Mouse (Mus musculus) frontal cortex, postnatal 10 days (tissue): ENCODE measurements at regions not wholly inside any gene's neighbourhood (a gene's known extent, or its start where the extent isn't known, plus 50 kb on each side); places are given as distances from the start of the nearest gene placed in this dataset.

Experiments
- DNase-seq, 2 experiments: peaks; one replicate each; pipeline ENCODE4 v3.0.0; 2022; ENCODE audit warnings: low spot score in 2 of 2, mixed read lengths in 1 of 2

DNA sequence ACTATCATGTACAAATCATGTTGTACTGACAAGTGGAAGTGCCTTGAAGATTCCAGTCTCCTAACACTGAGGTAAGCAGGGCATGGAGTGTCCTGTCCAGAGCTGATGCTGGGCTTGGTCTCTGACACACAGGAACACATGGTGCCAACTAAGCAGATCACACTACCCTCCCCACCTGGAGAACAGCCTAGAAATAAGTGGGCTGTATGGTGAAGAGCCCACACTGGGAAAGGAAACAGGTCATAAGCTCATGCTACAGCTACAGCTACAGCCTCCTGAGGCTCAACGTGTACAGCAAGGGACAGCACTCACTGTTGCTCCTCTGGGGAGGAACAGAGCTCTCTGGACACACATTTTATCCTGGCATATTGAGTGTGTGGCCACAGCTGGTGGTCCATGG is 89.8 kb upstream of the Atp1a1 start:
- DNase-seq = no peak

DNA sequence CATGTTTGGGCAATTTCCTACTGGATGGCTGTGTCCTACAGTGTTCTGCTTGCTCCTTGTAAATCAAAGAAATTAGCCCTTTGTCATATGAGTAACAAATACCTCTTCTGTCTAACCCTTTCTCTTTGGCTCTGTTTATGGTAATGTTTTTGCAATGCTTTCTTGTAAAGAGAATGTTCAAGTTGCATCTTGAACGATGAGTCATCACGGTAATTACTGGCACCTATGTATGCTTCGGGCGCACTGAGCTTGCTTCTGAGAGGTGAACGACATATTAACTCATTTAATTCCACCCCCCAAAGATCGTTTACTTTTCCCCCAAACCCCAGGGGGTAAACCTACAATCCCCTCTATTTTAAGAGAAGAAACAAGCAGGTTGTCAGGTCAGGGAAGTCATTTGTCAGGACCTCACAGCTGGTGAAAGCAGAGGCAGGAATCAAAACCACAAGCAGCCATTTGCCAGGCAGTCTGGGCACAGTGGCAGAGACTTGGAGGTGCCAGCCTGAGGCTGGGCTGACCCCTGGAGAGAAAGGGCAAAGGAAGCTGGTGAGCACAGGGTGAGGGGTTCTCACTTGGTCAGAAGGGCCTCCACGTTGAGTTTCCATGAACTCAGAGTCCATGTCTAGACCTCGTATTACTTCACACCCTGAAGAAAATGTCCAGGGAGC is 87.6 kb upstream of the Atp1a1 start:
- DNase-seq = no peak

DNA sequence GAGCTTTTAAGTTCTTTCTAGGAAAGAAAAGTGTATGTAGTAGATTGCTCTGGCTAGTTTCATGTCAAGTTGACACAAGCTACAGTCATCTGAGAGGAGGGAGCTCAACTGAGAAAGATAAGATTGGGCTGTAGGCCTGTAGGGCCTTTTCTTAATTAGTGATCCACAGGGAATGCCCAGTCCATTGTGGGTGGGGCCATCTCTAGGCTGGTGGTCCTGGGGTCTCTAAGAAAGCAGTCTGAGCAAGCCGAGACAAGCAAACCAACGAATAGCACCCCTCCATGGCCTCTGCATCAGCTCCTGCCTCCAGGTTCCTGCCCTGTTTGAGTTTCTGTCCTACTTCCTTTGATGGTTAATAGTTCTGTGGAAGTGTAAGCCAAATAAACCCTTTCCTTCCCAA is 86.3 kb upstream of the Atp1a1 start:
- DNase-seq = no peak

DNA sequence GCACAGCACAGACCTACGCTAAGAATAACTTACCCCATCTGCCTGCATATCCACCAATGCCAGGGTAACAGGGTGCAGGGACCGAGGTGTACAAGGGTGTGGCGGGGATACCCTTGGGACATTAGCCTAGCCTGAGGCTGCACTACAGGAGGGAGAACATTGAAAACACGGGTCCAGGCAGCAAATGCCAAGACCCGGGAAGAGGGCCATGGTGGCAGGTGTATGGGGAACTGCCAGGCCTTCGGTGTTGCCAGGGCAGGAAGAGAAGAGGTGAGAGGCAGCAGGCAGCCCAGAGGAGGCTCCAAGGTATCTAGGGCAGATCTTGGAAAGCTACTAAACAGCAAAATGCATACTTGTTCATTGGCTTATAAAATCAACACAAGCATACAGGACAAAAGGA is 85.7 kb upstream of the Atp1a1 start:
- no peak for DNase-seq

- DNase-seq = no peak
These were observed 80.7 kb upstream of the Atp1a1 start for GRCm38 (mm10) chr3:101685203-101685602.

- no peak for DNase-seq
These were observed 68.5 kb upstream of the Atp1a1 start for GRCm38 (mm10) chr3:101672943-101673342.

DNA sequence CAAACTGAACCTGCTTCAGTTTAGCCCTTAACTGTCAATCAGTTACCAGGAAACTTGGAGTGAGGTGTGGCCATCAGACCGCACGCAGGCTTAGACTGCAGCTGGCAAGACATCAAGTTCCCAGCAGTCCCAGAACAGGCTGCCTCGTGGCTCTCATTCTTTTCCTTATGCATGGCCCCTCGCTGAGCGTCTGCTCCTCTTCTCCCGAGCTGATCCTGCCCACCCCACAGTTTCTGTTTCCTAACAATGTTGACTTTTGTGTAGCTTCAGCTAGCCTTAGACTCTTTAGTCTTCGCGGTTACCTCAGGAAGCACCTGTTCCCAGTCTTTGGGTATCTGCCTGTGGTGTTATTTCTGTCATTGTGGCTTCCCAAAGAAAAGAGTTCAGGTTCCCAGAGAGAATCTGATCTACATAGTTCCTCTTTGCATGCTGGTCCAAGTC is 66.1 kb upstream of the Atp1a1 start:
- no peak for DNase-seq

GRCm38 (mm10) chr3:101669743-101670142 is 65.3 kb upstream of the Atp1a1 start:
- no peak for DNase-seq

GRCm38 (mm10) chr3:101667767-101668387 is 63.4 kb upstream of the Atp1a1 start:
- DNase-seq = no peak

GRCm38 (mm10) chr3:101667186-101667585 is 62.7 kb upstream of the Atp1a1 start:
- DNase-seq = no peak

DNA sequence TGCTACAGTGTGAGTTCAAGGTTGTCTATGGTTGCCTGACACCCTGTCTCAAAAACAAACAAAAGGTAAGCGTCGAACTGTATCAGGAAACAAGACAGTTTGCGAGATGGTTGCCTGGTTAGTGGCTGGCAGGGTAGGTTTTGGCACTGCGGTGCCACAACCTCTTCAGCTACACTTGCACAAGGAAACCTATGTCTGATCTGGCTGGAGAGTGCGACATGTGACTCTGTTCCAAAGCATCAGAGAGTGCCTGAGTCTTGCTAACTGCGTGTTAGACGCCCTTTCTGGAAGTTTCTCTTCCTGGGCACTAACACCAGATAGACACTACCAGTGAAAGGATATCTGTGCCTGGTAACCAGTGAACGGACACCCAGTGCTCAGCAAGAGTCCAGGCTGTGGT is 62.1 kb upstream of the Atp1a1 start:
- DNase-seq = no peak

DNA sequence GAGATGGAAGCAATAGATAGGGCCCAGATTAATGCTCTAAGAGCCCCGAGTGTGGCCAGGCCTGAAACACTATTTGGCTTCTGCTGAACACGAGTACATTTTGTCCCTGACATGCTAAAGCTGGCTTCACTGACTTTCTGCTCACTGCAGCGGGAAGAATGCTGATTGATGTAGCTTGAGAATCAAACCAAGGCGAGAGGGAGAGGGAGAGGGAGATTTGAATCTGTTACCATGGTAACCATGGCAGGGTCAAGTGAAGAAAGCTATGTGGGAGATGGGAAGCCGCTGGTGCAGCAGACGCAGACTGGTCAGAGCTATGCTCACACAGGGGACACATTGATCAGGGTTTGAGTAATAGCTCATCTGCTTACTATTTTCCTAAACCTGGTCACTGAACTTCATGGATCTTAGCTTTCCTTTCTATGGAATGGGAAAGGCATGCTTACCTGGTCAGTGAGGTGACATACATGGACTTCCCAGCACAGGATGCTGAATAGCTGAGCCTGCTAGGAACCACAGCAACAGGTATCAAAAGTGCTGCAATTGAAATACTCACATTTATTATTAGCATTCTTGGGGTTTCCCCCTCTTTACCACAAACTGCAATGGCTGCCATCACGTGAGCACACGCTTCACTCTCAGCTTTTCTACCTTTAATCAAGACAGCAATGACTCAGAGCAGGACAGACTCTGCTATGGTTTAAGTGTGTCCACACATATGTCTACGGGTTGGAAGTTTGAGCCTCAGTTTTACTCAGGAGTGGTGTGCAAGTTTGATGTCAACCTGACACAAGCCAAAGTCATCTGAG is 56.9 kb upstream of the Atp1a1 start:
- no peak for DNase-seq

- no peak for DNase-seq
These were observed 56.2 kb upstream of the Atp1a1 start for GRCm38 (mm10) chr3:101660635-101661034.

GRCm38 (mm10) chr3:101660176-101660575 is 55.7 kb upstream of the Atp1a1 start:
- no peak for DNase-seq

DNA sequence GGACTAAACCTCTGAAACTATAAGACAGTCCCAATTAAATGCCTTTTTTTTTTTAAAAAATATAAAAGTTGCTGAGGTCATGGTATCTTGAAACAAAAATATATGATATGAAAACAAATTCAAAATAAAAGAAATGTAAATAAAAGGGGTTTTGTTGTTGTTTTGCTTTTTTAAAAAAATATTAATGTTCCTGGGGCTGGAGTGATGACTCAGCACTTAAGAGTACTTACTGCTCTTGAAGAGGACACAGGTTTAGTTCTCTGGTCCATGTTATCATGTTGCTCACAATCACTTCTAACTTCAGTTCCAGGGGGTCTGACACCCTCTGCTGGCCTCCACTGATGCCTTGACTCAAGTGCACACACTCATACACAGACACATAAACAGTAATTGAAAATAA is 53.5 kb upstream of the Atp1a1 start:
- no peak for DNase-seq

DNA sequence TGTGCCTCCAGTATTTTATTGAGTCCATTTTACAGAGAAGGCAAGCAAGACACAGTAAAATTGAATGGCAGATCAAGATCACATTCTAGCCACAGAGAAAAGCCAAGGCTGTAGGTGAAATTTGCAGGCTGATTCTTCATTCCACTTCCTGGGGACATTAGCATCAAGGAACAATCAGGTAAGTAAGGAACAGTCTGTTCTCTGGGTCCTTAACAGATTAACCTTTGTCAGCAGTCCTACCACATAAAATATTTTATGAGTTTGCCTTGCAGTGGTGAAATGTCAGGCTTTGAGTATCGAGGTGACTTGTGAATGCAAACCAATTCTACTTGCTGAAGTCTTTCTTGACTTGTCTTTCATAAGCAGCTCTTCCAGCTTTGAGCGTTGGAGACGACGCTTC is 50.2 kb upstream of the Atp1a1 start:
- no peak for DNase-seq
